Mouse (Mus musculus) cerebellum, adult 8-10 months (tissue): Measurements from ENCODE around the gene Aqp11.
A peak's percentile ranks its signal among the peaks of the same experiment; 100 is the strongest.

Experiments
- DNase-seq: peaks from one replicate; pipeline ENCODE4 v3.0.0; 2022

Gene Aqp11

GRCm38 (mm10) chr7:97747176-97747707 lies 9.2 kb upstream of the Aqp11 start:
- no peak for DNase-seq

GRCm38 (mm10) chr7:97745299-97745698 lies 7.2 kb upstream of the Aqp11 start:
- peak; percentile 71 for DNase-seq

GRCm38 (mm10) chr7:97741756-97742291 lies 3.7 kb upstream of the Aqp11 start:
- no peak for DNase-seq

- DNase-seq: no peak
Observed at GRCm38 (mm10) chr7:97740948-97741347, 2.9 kb upstream of the Aqp11 start.

GRCm38 (mm10) chr7:97737256-97737637 lies 842 bp downstream of the Aqp11 start:
- no peak for DNase-seq

GRCm38 (mm10) chr7:97735886-97736420 lies 2.1 kb downstream of the Aqp11 start:
- no peak for DNase-seq

- DNase-seq: no peak
Observed at GRCm38 (mm10) chr7:97735021-97735420, 3.1 kb downstream of the Aqp11 start.

GRCm38 (mm10) chr7:97733606-97734005 lies 4.5 kb downstream of the Aqp11 start:
- no peak for DNase-seq

- DNase-seq: no peak
Observed at GRCm38 (mm10) chr7:97730427-97730826, 7.7 kb downstream of the Aqp11 start.

GRCm38 (mm10) chr7:97728666-97729614 lies 9.1 kb downstream of the Aqp11 start:
- DNase-seq: no peak

GRCm38 (mm10) chr7:97726778-97727177 lies 11.3 kb downstream of the Aqp11 start:
- no peak for DNase-seq

- no peak for DNase-seq
Observed at GRCm38 (mm10) chr7:97726080-97726479, 12.0 kb downstream of the Aqp11 start.

GRCm38 (mm10) chr7:97725401-97725800 lies 12.7 kb downstream of the Aqp11 start:
- no peak for DNase-seq

- no peak for DNase-seq
Observed at GRCm38 (mm10) chr7:97723646-97724538, 14.2 kb downstream of the Aqp11 start.

GRCm38 (mm10) chr7:97722278-97722918 lies 15.7 kb downstream of the Aqp11 start:
- no peak for DNase-seq

- DNase-seq: no peak
Observed at GRCm38 (mm10) chr7:97720109-97720508, 18.0 kb downstream of the Aqp11 start.

GRCm38 (mm10) chr7:97719078-97719477 lies 19.0 kb downstream of the Aqp11 start:
- no peak for DNase-seq

- no peak for DNase-seq
Observed at GRCm38 (mm10) chr7:97717326-97717725, 20.8 kb downstream of the Aqp11 start.

GRCm38 (mm10) chr7:97714651-97715050 lies 23.4 kb downstream of the Aqp11 start:
- no peak for DNase-seq

GRCm38 (mm10) chr7:97709204-97709603 lies 28.9 kb downstream of the Aqp11 start:
- DNase-seq: no peak

- no peak for DNase-seq
Observed at GRCm38 (mm10) chr7:97707809-97708208, 30.3 kb downstream of the Aqp11 start.

- peak; percentile 36 for DNase-seq
Observed at GRCm38 (mm10) chr7:97707123-97707522, 31.0 kb downstream of the Aqp11 start.
